Mouse (Mus musculus) gastrocnemius, postnatal 4 days (tissue): ENCODE data around the gene Cd44. TPM values are rescaled to one million over a fixed set of nuclear protein-coding genes. Genes with fewer than 3 reads are reported as not detected.

Source experiments
- DNase-seq, 2 experiments: peaks; one replicate each; pipeline ENCODE4 v3.0.0; 2021 to 2022; ENCODE audit warnings: low spot score in 2 of 2, mixed read lengths in 2 of 2
- total RNA-seq, 2 experiments: library from RNA; stranded (reverse); gene quantifications; 2 replicates each; pipeline ENCODE4 v1.2.3; 2021

Cd44 gene
- total RNA-seq, 2 experiments from 2014 or later = 79.5 to 80.3 TPM

GRCm38 (mm10) chr2:102873848-102874247, 27.6 kb downstream of the Cd44 start:
- no peak for DNase-seq

- DNase-seq = no peak
Observed at GRCm38 (mm10) chr2:102873194-102873593, 28.3 kb downstream of the Cd44 start.

- no peak for DNase-seq
Observed at GRCm38 (mm10) chr2:102872436-102872835, 29.0 kb downstream of the Cd44 start.

GRCm38 (mm10) chr2:102868444-102868843, 33.0 kb downstream of the Cd44 start:
- DNase-seq = no peak

GRCm38 (mm10) chr2:102867396-102868088, 33.9 kb downstream of the Cd44 start:
- DNase-seq = no peak

GRCm38 (mm10) chr2:102866594-102866993, 34.9 kb downstream of the Cd44 start:
- peak in 1 of 2 experiments; percentile 27 for DNase-seq

GRCm38 (mm10) chr2:102865354-102865752, 36.1 kb downstream of the Cd44 start:
- no peak for DNase-seq

GRCm38 (mm10) chr2:102864695-102865353, 36.6 kb downstream of the Cd44 start:
- DNase-seq = no peak

- DNase-seq = no peak
Observed at GRCm38 (mm10) chr2:102864036-102864435, 37.4 kb downstream of the Cd44 start.

GRCm38 (mm10) chr2:102863583-102863982, 37.9 kb downstream of the Cd44 start:
- no peak for DNase-seq

GRCm38 (mm10) chr2:102862706-102863105, 38.8 kb downstream of the Cd44 start:
- DNase-seq = no peak

- DNase-seq = no peak
Observed at GRCm38 (mm10) chr2:102858271-102858670, 43.2 kb downstream of the Cd44 start.

GRCm38 (mm10) chr2:102853297-102853696, 48.2 kb downstream of the Cd44 start:
- DNase-seq = no peak

- no peak for DNase-seq
Observed at GRCm38 (mm10) chr2:102851936-102852477, 49.5 kb downstream of the Cd44 start.

GRCm38 (mm10) chr2:102850026-102850425, 51.4 kb downstream of the Cd44 start:
- DNase-seq = no peak

- DNase-seq = no peak
Observed at GRCm38 (mm10) chr2:102848811-102849433, 52.5 kb downstream of the Cd44 start.

GRCm38 (mm10) chr2:102841231-102841630, 60.2 kb downstream of the Cd44 start:
- no peak for DNase-seq

GRCm38 (mm10) chr2:102838179-102838578, 63.3 kb downstream of the Cd44 start:
- no peak for DNase-seq

- DNase-seq = no peak
Observed at GRCm38 (mm10) chr2:102831547-102831946, 69.9 kb downstream of the Cd44 start.

GRCm38 (mm10) chr2:102829201-102829600, 72.3 kb downstream of the Cd44 start:
- peak; percentile 62 to 66 for DNase-seq

- no peak for DNase-seq
Observed at GRCm38 (mm10) chr2:102828381-102828780, 73.1 kb downstream of the Cd44 start.

- DNase-seq = no peak
Observed at GRCm38 (mm10) chr2:102827841-102828240, 73.6 kb downstream of the Cd44 start.
